Mouse (Mus musculus) cerebral cortex, adult 2 months (tissue): Measurements from ENCODE around the gene Slc5a2.

ENCODE experiments used
- WGBS: fragments of 180-500 bp; shearing (Covaris S2); methylation state at CpG from one replicate; pipeline ENCODE4 v1.1.7; 2018; 5-methylcytosine and 5-hydroxymethylcytosine counted together

Gene Slc5a2

GRCm38 (mm10) chr7:128251946-128252345, 13.5 kb upstream of the Slc5a2 start:
- WGBS = 53% methylated on average over 12 of the region's 12 CpGs

- 16% methylated on average over 24 of the region's 24 CpGs for WGBS
These were observed 12.8 kb upstream of the Slc5a2 start for GRCm38 (mm10) chr7:128252609-128253008.

- 61% methylated on average over 2 of the region's 2 CpGs for WGBS
These were observed 10.5 kb upstream of the Slc5a2 start for GRCm38 (mm10) chr7:128254978-128255377.

GRCm38 (mm10) chr7:128255757-128256156, 9.7 kb upstream of the Slc5a2 start:
- 91% methylated on average over 5 of the region's 5 CpGs for WGBS

- 36% methylated on average over 5 of the region's 5 CpGs for WGBS
These were observed 8.6 kb upstream of the Slc5a2 start for GRCm38 (mm10) chr7:128256783-128257334.

GRCm38 (mm10) chr7:128266056-128266455, 599 bp downstream of the Slc5a2 start:
- WGBS = 81% methylated on average over 5 of the region's 5 CpGs

GRCm38 (mm10) chr7:128267391-128267790, 1.9 kb downstream of the Slc5a2 start:
- 71% methylated on average over 13 of the region's 13 CpGs for WGBS

- 81% methylated on average over 7 of the region's 7 CpGs for WGBS
These were observed 2.4 kb downstream of the Slc5a2 start for GRCm38 (mm10) chr7:128267813-128268212.

GRCm38 (mm10) chr7:128270431-128270850, 5.0 kb downstream of the Slc5a2 start:
- 72% methylated on average over 13 of the region's 13 CpGs for WGBS

- 90% methylated on average over 9 of the region's 9 CpGs for WGBS
These were observed 6.0 kb downstream of the Slc5a2 start for GRCm38 (mm10) chr7:128271496-128271895.

GRCm38 (mm10) chr7:128276051-128276450, 10.6 kb downstream of the Slc5a2 start:
- WGBS = 90% methylated on average over 6 of the region's 6 CpGs

- 93% methylated on average over 4 of the region's 4 CpGs for WGBS
These were observed 14.3 kb downstream of the Slc5a2 start for GRCm38 (mm10) chr7:128279750-128280149.

GRCm38 (mm10) chr7:128281765-128282164, 16.3 kb downstream of the Slc5a2 start:
- 94% methylated on average over 11 of the region's 11 CpGs for WGBS

- 74% methylated on average over 7 of the region's 7 CpGs for WGBS
These were observed 17.2 kb downstream of the Slc5a2 start for GRCm38 (mm10) chr7:128282532-128283244.

- 70% methylated on average over 5 of the region's 5 CpGs for WGBS
These were observed 18.6 kb downstream of the Slc5a2 start for GRCm38 (mm10) chr7:128284047-128284446.

GRCm38 (mm10) chr7:128285060-128285459, 19.6 kb downstream of the Slc5a2 start:
- 93% methylated on average over 8 of the region's 8 CpGs for WGBS

- WGBS = 54% methylated on average over 9 of the region's 9 CpGs
These were observed 23.6 kb downstream of the Slc5a2 start for GRCm38 (mm10) chr7:128288923-128289544.

GRCm38 (mm10) chr7:128294785-128295184, 29.3 kb downstream of the Slc5a2 start:
- WGBS = 95% methylated on average over 10 of the region's 10 CpGs

- 85% methylated on average over 3 of the region's 3 CpGs for whole genome bisulfite sequencing
These were observed 31.1 kb downstream of the Slc5a2 start for GRCm38 (mm10) chr7:128296514-128296913.

- WGBS = 38% methylated on average over 10 of the region's 10 CpGs
These were observed 31.8 kb downstream of the Slc5a2 start for GRCm38 (mm10) chr7:128297291-128297616.

GRCm38 (mm10) chr7:128297617-128298480, 32.4 kb downstream of the Slc5a2 start, which contains the start of gene BC017158:
BC017158 (minus strand) TSS chr7:128298170.
- under 1% methylated on average over 47 of the region's 47 CpGs for WGBS
